Mouse (Mus musculus): ENCODE measurements around the gene Ralgapa2. TPM values are rescaled to one million over a fixed set of nuclear protein-coding genes. Genes with fewer than 3 reads are reported as not detected.

Gene Ralgapa2
- polyA plus RNA-seq, 1 experiment, result 9.6 TPM

DNA sequence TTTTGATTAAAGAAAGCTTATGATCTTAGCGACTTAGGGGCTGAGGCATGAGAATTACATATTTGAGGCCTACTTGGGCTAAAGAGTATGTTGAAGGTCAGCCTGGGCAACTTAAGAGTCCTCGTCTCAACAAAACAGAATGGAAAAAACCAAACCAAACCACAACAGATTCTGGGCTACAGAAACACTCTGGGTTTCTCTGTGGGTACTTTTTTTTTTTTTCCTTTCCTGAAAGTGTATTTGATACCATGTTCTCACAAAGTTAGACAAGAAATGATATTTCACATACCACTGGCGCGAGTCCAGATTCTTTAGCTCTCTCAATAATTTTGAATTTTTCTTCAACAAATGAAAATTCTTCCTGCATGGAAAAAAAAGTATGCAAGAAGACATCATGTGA, 172.1 kb downstream of the Ralgapa2 start:
- no peaks in the 10 kb centered on the region for H3K27me3 ChIP-seq (ENCODE audit: control insufficient read depth, insufficient read depth, low read length)
- DNase-seq, result no peak
- no peak overlapping the region for H3K27ac ChIP-seq (ENCODE audit: insufficient read depth, low read length)
- TF ChIP-seq CTCF (IDR thresholded peaks at IDR 0.05; ENCODE audit: borderline replicate concordance, insufficient read depth, low read depth, low read length), result no peak
- TF ChIP-seq POLR2A (IDR thresholded peaks at IDR 0.05; ENCODE audit: borderline replicate concordance, insufficient read depth, low read length), result no peak
- H3K4me1 ChIP-seq (ENCODE audit: control insufficient read depth, insufficient read depth, low read length), result 0 out of 2 replicates have a peak, but pooled peaks cover 2% of the 10 kb centered on the region
- 98% methylated on average over 4 of the region's 4 CpGs for WGBS
- no peak overlapping the region for H3K4me3 ChIP-seq (replicated peaks; ENCODE audit: insufficient read depth, low read depth, low read length)

- H3K27me3 ChIP-seq (ENCODE audit: control insufficient read depth, insufficient read depth, low read length), result no peaks in the 10 kb centered on the region
- H3K4me1 ChIP-seq (ENCODE audit: control insufficient read depth, insufficient read depth, low read length), result 0 out of 2 replicates have a peak, but pooled peaks cover 2% of the 10 kb centered on the region
- no peak overlapping the region for H3K4me3 ChIP-seq (replicated peaks; ENCODE audit: insufficient read depth, low read depth, low read length)
- DNase-seq, result no peak
- H3K27ac ChIP-seq (ENCODE audit: insufficient read depth, low read length), result no peak overlapping the region
- no peak for TF ChIP-seq CTCF (IDR thresholded peaks at IDR 0.05; ENCODE audit: borderline replicate concordance, insufficient read depth, low read depth, low read length)
- 23% methylated on average over 1 of the region's 1 CpGs for WGBS
Measured at GRCm38 (mm10) chr2:146337540-146337939, 174.6 kb downstream of the Ralgapa2 start.

- no peak for DNase-seq
- H3K27ac ChIP-seq (ENCODE audit: insufficient read depth, low read length), result no peak overlapping the region
Measured at GRCm38 (mm10) chr2:146331894-146332476, 180.2 kb downstream of the Ralgapa2 start.

DNA sequence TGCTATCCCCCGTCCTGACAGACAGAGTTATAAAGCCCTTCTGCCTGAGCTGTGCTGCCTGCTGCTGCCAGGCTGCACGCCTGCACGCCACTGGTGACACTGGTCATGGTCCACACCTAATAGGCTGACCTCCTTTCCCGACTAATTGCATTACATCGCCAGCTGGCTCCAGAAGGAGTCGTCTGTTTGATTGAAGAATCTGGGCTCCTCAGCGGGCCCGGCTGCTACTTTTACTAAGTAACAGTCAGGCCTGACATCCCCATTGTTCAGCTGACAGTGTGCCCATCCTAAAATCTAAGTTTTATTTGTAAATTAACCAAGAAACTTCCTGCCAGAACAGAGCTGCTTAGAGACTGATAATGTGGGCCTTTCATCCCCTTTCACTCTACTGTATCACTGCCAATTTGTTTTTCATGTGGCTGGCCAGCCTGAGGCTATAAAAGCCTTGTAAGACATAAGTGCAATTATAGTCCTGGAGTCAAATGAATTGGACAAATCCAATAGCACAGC, 181.3 kb downstream of the Ralgapa2 start:
- 5% methylated on average over 8 of the region's 8 CpGs for WGBS
- no peak overlapping the region for H3K27ac ChIP-seq (ENCODE audit: insufficient read depth, low read length)
- DNase-seq, result peak; percentile 56 to 71
- TF ChIP-seq POLR2A (IDR thresholded peaks at IDR 0.05; ENCODE audit: borderline replicate concordance, insufficient read depth, low read length) (no peak), CTCF (IDR thresholded peaks at IDR 0.05; ENCODE audit: borderline replicate concordance, insufficient read depth, low read depth, low read length) (no peak)
- H3K27me3 ChIP-seq (ENCODE audit: control insufficient read depth, insufficient read depth, low read length), result no peaks in the 10 kb centered on the region
- H3K4me1 ChIP-seq (ENCODE audit: control insufficient read depth, insufficient read depth, low read length), result peaks cover 5% of the 10 kb centered on the region
- no peak overlapping the region for H3K4me3 ChIP-seq (replicated peaks; ENCODE audit: insufficient read depth, low read depth, low read length)

More at GRCm38 (mm10) chr2:146331894-146332476, 180.2 kb downstream of the Ralgapa2 start:
- Histone ChIP-seq H3K4me1 (ENCODE audit: control insufficient read depth, insufficient read depth, low read length) (peaks cover 5% of the 10 kb centered on the region), H3K27me3 (ENCODE audit: control insufficient read depth, insufficient read depth, low read length) (no peaks in the 10 kb centered on the region), H3K4me3 (replicated peaks; ENCODE audit: insufficient read depth, low read depth, low read length) (no peak overlapping the region)
- TF ChIP-seq POLR2A (IDR thresholded peaks at IDR 0.05; ENCODE audit: borderline replicate concordance, insufficient read depth, low read length), result no peak
- TF ChIP-seq CTCF (IDR thresholded peaks at IDR 0.05; ENCODE audit: borderline replicate concordance, insufficient read depth, low read depth, low read length), result no peak
- WGBS, result 88% methylated on average over 5 of the region's 5 CpGs

DNA sequence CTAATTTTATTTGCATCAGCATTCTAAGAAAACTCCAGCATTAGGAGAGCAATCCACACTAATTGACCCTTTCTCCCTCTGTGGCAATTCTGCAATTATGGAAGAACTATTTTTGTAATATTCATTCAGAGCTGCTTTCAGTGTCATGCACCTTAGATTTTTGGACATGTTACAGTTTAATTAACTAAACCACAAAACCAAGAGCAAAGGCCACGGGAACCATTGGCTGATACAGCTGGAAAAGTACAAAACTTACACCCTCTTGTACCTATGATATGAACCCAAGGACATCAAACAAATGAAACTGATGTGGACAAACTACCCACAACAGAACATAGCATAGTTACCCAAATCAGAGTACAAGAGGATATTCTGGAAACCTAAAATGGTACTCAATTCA, 182.0 kb downstream of the Ralgapa2 start:
- DNase-seq, result no peak
- TF ChIP-seq POLR2A (IDR thresholded peaks at IDR 0.05; ENCODE audit: borderline replicate concordance, insufficient read depth, low read length), result no peak
- no peak for TF ChIP-seq CTCF (IDR thresholded peaks at IDR 0.05; ENCODE audit: borderline replicate concordance, insufficient read depth, low read depth, low read length)
- Histone ChIP-seq H3K27me3 (ENCODE audit: control insufficient read depth, insufficient read depth, low read length) (no peaks in the 10 kb centered on the region), H3K27ac (ENCODE audit: insufficient read depth, low read length) (no peak overlapping the region), H3K4me1 (ENCODE audit: control insufficient read depth, insufficient read depth, low read length) (peaks cover 5% of the 10 kb centered on the region), H3K4me3 (replicated peaks; ENCODE audit: insufficient read depth, low read depth, low read length) (no peak overlapping the region)
- 95% methylated on average over 1 of the region's 1 CpGs for WGBS

DNA sequence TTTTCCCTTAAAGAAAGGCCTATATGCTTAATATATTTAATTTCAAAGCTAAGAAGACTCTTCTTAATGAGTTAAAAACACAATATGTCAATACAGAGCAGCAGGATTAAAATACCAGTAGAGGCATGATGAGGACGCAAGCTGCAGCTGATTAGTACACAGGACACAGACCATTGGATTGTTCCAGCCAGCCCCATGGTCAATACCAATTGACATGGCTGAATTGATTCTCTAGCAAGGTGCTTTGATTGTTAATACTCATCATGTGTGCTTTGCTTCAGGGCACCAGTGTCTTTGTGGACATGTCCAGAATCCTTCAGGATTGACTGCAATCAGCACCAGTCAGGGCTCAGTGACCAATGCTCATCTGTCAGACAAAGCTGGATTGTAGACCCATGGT, 185.5 kb downstream of the Ralgapa2 start:
- Histone ChIP-seq H3K27me3 (ENCODE audit: control insufficient read depth, insufficient read depth, low read length) (no peaks in the 10 kb centered on the region), H3K27ac (ENCODE audit: insufficient read depth, low read length) (no peak overlapping the region), H3K4me3 (replicated peaks; ENCODE audit: insufficient read depth, low read depth, low read length) (no peak overlapping the region), H3K4me1 (ENCODE audit: control insufficient read depth, insufficient read depth, low read length) (peaks cover 5% of the 10 kb centered on the region)
- no peak for DNase-seq
- TF ChIP-seq CTCF (IDR thresholded peaks at IDR 0.05; ENCODE audit: borderline replicate concordance, insufficient read depth, low read depth, low read length) (no peak), POLR2A (IDR thresholded peaks at IDR 0.05; ENCODE audit: borderline replicate concordance, insufficient read depth, low read length) (no peak)
- 98% methylated on average over 1 of the region's 1 CpGs for WGBS

GRCm38 (mm10) chr2:146324907-146325715, 187.0 kb downstream of the Ralgapa2 start:
- Histone ChIP-seq H3K27me3 (ENCODE audit: control insufficient read depth, insufficient read depth, low read length) (no peaks in the 10 kb centered on the region), H3K4me3 (replicated peaks; ENCODE audit: insufficient read depth, low read depth, low read length) (no peak overlapping the region), H3K27ac (ENCODE audit: insufficient read depth, low read length) (no peak overlapping the region), H3K4me1 (ENCODE audit: control insufficient read depth, insufficient read depth, low read length) (no peaks in the 10 kb centered on the region)
- no peak for TF ChIP-seq CTCF (IDR thresholded peaks at IDR 0.05; ENCODE audit: borderline replicate concordance, insufficient read depth, low read depth, low read length)
- no peak for TF ChIP-seq POLR2A (IDR thresholded peaks at IDR 0.05; ENCODE audit: borderline replicate concordance, insufficient read depth, low read length)
- no peak for DNase-seq
- WGBS, result 57% methylated on average over 15 of the region's 15 CpGs

All from cerebellum, adult 2 months (tissue).